Mouse (Mus musculus): ENCODE results near the gene Cep295nl.
A peak's percentile ranks its signal among the peaks of the same experiment; 100 is the strongest.
"Not testable (repeated sequence)": the region's sequence is repeated elsewhere in the genome, so short reads cannot be mapped to it uniquely, and the experiment has no call there.

The Cep295nl gene

DNA sequence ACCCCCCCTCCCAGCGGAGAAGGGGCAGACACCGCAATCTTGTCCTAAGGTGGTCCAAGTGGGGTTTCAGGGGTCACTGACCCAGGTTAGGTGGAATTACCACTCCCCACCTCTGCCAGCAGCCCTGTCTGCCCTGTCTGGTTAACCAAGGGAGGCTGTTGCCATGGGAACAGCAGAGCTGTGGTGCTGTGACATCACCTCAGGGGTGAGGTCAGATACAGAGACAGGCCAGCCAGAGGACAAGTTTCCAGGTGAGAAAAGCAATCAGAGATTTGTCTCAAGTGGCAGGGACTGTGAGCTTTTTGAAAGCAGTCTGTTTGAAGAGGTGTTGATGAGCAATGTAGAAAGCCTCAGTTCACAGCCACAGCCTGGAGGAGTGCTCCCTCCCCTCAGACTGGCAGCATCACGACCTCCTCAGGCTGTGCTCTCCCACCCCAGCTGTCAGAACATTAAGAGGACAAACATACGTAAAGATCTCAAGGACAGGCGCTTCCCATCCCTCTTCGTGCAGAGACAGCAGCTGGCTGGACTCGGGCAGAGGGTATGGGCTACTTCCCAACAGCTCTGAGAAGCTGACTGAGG, at the start of gene Cep295nl:
Gene Cep295nl, minus strand, starts transcription at position 101 of the 582 bp plus-strand sequence.
- DNase-seq = peak; percentile 33

DNA sequence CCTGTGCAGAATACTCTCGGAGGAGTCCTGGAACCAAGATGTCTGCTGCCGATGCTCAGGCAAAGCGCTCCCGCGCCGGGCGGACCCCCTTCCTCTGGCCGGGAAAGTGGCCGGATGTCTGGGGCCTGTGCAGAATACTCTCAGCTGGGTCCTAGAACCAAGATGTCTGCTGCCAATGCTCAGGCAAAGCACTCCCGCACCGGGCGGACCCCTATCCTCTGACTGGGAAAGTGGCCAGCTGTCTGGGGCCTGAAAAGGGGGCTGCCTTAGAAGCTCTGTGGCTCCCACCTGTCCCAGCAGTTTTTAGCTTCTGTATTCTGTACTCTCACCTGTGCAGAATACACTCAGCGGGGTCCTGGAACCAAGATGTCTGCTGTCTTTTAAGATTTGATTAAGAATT, 45.5 kb upstream of the Cep295nl start:
- DNase-seq = not testable (repeated sequence)

DNA sequence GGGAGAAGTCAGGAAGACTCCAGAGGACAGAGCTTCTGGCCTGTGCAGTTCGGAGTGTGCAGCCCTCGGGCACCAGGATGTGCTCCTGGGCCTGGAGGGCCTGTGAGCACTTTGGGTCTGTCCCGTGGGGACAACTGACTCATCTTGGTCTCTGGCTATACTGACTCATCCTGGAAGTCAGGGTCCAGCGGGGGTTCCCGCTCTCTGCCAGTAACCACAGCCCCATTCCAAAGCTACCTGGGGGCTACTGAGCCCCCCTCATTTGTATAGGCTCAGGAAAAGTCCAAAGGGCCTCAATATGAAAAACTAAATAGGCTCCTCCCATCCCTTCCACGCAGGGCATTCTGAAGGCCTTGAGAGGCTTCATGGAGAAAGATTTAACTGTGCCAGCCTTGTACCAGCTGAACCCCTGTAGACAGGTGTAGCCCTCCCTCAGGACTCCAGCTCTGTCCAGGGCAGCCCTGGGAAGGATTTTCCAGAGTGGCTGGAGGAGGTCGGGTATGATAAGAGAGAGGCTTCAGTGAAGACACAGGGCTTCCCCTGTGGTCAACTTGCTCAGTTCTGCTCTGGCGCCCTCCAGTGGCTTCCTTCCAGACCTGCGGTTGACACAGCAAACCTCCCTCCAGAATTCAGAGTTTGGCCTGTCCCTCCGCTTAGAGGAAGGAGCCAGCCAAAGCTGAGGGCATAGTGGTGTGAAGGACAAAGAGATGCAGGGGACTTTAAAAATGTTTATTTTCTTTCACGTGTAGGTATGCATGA, 37.1 kb upstream of the Cep295nl start:
- peak; percentile 84 for DNase-seq

DNA sequence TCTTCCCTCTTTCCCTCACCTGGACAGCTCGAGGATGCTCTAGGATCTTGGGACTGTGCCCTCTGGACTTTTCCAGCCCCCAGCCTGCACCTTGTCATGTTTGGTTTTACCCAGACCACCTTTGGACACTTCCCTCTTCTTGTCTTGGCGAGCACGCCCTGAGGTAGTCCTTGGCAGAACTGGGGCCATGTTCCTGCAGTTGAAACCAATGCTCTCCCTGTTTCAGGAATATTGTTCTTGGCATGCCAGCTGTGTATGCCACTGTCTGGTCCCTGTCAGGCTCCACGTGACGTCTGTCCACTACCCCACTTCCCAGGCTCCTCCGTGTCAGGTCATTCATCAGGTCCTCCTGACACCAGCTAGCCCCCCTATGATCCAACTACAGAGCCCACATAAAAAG, 36.4 kb upstream of the Cep295nl start:
- no peak for DNase-seq

DNA sequence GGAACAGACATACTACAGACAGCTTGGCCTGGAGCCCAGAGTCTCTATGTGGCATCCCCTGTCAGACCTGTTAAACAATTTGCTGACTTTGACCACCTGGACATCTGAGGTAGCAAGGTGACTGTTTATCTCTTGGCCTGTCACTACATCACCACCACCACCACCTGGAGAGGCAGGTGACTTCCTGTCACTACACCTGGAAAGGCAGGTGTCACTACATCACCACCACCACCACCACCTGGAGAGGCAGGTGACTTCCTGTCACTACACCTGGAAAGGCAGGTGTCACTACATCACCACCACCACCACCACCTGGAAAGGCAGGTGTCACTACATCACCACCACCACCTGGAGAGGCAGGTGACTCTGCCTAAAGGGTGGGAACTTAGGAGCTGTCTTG, 34.0 kb upstream of the Cep295nl start:
- not testable (repeated sequence) for DNase-seq

DNA sequence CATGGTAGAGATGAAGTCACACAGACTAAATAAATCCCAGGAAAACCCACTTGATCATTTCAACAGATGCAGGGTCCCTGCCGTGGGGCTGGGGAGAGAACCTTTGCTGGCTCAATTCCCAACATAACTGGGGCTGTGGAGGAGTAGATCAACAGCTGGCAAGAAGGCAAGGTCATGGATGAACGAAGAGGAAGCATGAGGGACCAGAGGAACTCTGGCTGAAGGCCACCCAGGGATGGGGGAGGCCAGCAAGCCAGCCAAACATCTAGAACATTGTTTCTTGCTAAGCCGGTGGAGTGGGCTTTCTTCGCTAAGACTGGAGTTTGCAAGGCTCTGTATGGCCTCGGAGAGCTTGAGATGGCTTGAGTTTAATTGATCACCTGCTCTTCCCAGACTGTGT, 33.6 kb upstream of the Cep295nl start:
- no peak for DNase-seq

DNA sequence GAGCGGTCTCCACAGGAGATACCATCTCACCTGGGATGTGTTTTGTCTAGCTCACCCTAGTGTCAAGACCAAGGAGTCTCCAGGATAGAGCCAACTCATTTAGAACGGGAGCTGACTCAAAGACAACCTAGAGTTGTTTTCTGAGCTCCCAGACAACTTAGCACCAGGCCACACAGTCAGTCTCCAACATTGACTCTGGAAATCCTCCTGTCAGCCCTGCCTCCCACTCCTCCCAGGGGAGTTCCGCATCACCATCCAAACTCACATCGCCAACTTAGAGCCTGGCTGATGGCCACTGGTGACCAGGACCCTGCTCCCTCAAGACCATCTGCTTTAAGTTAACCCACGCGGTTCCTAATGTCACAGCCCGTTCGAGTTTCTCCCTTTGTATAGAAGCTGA, 33.2 kb upstream of the Cep295nl start:
- no peak for DNase-seq

DNA sequence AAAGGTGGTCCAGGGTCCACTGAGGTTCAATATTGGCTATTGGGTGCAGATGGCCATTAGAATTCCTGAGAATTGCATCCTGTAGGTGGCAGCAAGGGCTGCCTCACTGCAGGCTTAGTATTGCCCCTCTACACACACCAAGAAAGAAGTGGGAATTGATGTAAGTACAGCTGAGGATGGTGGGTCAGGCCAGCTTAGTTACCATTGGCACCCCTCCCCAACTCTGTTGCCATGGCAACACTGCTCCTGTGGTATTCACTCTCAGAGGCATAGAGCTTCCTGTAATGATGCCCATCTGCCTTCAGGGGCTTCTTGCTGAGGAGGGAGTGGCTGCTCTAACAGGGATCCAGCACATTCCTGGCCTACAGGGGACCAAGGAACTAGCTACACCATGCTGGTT, 32.7 kb upstream of the Cep295nl start:
- no peak for DNase-seq

DNA sequence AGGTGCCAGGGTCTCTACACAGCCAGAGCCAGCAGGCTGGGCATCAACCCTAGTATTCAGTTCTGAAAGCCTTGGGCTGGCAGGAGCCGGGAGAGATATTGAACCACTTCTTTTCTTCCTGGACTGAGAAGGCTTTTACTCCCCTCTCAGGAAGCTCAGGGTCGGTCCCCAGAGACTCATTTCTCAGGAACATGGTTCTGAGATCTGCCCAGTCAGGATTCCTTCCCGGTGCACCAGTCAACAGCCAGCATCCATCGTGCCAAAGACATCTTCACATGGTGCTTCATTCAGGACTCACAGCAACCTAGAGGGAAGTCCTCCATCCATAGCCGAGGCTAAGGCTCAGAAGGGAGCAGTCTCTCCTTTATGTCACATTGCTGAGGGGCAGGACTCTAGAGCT, 32.2 kb upstream of the Cep295nl start:
- no peak for DNase-seq

DNA sequence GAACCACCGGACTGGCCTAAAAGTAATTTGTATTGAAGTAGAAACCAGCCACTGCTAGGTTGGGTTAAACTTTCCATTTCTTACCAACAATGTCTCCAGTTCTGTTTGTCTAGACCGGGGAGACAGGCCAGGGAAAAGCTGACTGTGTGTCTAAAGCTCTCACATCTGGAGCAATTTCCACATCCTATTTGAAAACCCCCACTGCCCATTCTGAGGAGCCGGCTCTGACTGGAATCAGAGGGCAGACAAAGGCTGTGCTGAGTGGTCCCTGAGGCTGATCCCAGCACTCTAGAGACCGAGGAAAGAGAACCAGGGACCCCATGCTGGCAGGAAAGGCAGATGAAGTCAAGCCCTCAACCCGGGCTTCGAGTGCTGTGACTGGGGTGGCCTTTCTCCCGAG, 30.3 kb upstream of the Cep295nl start:
- DNase-seq = no peak

DNA sequence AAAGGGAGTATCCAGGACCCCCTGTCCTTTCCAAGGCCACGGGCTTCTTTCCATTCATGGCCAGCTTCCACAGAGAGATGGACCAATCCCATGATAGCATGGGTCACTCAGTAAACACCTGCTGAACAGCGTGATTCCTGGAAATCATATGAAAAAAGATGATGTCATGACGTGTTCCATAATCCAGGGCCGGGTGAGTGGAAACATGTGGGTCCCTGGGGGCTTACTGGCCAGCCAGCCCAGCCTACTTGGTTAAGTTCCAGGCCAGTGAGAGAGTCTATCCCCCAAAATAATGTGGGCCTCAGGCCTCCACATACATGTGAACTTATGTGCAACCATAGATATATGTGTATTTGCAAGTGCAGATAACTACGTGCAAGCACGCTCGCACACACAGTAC, 29.6 kb upstream of the Cep295nl start:
- no peak for DNase-seq

DNA sequence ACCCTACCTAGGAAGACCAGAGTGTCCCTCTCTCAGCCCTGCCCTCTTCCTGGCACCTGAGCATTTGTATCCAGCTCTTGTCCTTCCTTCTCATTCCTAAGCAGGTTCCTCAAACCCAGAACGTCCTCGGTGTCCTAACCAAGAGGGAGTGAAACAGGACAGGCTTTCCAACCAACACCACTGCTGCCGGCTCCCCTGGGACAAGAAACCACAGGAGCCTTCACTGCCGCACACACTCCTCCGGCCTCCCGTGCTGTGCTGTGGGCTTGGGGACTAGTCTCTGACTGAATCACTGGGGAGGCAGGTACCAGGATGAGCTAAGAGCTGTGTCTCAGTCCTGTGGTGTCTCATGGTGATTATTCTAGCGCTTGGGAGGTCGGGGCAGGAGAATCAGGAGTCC, 27.4 kb upstream of the Cep295nl start:
- DNase-seq = no peak

DNA sequence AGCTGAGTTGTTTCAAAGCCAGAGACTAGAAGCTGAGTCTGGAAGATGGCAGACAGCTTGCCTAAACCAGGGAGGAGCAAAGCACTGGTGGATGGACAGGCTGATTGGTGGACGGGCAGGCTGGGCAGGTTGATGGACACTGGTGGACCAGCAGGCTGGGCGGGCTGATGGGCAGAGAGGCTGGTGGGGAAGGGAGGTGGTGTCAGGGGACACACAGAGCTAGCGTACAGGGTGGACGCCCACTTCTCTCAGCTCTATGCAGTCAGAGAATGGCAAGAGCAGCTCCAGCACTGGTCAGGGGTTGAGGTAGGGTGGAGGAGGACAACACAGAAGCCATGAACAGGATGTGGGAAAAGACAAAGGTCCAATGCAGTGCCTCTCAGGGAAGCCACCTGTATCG, 27.0 kb upstream of the Cep295nl start:
- DNase-seq = no peak

DNA sequence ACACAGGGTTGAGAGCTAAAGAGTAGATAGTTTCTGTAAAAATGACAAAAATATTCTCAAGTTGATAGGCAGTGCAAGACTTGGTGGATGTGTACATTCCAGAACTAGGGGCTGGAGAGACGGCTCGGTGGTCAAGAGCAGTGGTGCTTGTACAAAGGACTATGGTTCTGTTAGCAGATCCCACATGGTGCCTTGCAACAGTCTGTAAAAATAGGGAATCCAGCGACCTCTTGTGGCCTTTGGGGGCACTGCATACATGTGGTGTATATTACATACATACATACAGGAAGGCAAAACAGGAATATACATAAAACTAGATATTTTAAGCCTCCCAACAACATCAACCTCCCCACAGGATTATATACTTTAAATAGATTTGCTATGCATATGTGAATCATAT, 26.0 kb upstream of the Cep295nl start:
- DNase-seq = no peak

DNA sequence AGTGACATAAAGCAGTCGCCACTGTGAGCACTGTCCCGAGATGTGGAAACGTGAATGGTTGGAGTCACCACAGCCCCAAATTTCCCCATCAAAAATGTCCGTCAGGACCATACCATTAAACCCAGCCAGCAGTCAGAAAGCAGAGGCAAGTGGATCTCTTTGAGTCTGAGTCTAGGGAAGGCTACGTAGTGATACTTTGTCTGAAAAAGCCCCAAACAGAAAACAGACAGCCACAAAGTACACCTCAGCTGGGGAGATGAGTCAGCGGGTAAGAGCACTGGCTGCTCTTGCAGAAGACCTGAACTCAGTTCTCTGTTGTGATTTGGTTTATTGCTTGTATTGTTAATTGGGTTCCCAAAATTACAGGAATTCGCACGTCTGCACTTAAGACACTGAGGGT, 24.3 kb upstream of the Cep295nl start:
- no peak for DNase-seq

DNA sequence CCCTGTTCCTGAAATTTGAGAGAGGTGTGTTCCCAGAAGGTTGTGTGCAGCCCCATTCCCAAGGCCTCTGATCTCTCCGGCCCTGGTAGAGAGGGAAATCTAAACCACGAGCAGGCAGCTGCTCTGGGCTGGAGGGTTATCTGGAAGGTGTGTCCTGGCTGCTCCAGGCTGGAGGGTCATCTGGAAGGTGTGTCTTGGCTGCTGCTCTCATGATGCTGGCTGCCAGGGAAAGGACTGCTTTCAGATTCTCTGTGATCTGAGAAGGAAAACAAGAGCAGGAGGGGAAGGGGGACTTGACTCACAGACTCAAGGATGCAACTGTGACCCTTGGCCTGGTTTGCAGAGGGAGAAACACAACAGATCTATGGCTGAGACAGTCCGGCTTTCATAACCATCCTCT, 23.8 kb upstream of the Cep295nl start:
- no peak for DNase-seq

DNA sequence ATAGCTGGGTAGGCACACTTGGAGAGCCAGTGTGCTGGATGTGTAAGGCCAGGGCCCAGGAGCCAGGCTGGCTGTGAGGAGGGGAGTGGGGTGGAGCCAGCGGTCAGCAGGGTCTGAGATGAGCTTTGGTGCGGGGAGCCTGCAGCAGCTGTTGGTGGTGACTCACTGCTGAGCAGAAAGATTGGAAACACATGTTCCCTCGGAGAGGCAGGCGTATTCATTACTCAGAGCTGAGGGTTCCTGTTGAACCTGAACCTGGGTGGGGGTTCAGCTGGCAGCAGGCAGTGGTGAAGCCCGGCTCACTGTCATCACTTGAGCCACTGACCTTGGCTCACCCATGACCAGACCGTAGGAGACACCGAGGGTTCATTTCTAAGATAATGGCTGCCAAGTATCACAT, 22.9 kb upstream of the Cep295nl start:
- peak; percentile 36 for DNase-seq

DNA sequence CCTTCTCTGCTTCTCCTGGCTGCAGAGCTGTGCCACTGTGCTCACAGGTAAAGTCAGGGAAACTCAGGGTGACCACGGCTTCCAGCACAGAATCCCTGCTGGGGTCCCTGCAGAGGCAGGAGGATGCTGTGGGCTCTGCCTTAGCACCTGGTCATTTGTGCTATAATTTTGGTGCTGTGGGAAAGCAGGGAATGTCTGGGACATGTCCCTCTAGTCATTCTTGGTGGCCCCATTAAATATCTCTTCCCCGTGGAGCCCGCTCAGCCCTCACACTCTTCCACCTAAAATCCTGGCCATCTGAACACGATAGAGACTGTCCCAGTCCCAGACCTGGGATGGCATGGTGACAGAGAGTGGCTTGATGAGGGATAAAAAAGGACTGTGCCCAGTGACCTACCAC, 21.7 kb upstream of the Cep295nl start:
- no peak for DNase-seq

DNA sequence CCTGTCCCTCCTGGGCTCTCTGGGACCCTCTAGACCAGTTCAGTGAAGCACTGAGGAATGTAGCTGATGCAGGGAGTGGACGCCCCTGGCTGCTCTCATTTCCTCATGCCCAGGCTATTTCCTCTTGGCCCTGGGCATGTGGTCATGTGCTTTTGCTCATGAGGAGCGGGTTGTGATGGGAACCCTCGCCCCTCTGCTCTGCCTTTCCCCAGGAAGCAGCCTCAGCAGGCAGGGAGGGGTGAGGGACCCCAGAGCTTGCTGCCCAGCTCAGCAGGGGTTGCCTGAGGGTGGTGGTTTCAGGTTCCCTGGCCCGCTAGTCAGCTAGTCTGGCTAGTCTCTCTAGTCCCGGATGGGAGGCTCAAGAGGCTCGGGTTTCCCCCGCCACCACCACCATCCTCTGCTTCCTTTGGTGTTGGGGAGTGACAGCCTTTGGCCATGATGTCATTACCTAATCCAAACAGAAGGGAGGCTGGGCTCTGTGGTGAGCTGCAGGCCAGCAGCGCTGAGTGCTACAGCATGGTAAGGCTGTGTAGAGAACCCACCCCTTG, 20.7 kb upstream of the Cep295nl start:
- DNase-seq = peak; percentile 53

DNA sequence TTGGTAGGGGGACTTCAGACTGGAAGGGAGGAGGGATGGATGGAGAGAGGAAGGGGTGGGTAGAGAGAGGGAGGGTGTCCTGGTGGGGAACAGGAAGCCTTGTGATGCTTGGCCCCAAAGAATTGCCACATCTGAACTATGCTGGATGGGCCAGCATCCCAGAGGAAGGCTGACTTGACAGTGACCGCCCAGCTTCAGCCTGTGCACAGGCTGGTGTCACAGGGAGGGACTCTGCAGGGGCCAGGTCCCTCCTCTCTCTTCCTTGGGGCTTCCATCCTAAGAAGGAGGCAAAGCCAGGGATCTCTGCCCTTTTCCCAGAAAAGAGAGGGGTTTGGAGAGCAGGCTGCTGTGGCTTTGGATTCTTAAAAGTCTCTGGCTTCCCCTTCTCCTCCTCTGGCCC, 20.2 kb upstream of the Cep295nl start:
- no peak for DNase-seq

DNA sequence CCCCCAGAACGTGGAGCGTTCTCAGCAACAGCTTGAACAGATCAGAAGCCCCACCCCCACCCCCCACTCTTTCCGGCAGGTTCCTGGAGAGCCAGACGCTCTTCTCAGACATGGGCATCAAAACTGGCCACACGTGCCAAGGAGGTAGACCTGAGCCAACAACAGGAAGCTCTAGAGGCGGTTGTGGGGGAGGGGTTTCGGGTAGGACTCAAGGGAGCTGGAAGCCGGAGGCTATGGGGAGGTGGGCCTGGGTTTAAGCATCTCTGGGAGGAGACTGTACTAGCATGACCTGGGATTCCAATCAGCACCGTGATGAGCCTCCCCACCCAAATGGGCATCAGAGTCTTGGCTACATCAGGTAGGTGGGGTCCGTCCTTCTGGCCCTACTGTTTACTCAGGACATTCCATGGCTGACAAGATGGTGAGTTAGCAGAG, 18.6 kb upstream of the Cep295nl start:
- no peak for DNase-seq

DNA sequence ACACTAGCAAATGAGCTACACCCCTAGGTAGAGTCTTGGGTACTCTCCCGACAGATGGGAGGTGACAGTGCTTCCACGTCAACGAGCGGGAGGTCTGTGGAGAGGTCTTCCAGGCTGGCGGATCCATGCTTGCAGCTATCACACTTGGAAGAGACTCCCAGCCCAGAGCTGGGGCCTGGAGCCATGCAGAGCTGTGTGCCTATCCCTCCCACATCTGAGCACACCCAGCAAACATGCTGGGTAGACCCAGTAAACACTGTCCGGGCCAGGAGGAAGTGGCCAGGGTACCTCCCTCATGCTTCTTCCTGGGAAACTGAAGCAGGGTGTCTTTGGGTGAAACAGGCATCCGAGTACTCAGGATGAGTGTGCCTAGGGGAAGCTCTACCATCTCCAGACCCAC, 18.2 kb upstream of the Cep295nl start:
- no peak for DNase-seq

DNA sequence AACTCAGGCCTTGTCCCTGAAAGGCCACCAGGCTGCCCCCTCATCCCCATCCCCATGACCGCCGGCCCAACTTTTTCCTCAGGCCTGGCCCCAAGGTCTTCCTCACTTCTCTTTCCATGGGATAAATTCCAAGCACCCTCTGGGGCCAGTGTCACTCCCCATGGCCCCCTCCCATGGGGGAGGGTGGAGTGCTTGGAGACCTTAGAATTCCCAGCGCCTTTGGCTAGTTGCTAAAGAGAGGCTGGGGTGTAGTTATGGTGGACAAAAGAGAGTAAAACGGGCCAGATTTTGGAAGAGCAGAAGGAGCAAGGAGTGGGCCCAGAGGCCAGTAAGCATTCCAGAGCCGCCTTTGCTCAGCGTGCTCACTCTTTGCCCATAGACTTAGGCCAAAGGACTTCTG, 13.3 kb upstream of the Cep295nl start, which contains the start of gene Timp2:
Gene Timp2, minus strand, starts transcription at position 101 of the 400 bp plus-strand sequence.
- DNase-seq = no peak

DNA sequence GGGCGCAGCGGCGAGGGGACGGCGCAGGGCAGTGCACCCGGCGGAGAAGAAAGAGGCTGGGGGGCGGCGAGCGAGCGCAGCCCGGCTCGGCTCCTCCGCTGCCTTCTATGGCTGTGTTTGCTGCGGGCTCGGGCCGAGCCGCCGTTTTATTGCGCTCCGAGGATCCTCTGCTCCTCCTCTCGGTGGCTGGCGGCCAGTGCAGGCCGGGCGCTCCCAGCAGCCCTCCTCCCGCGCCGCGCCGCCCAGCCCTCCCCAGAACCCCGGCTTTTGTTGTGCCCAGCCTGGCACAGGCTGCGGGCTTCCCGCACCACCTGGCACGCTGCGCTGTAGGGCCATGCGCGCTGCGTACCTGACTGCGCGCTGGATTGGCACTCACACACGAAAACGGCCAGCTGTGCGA, 12.9 kb upstream of the Cep295nl start:
- peak; percentile 91 for DNase-seq
